Mouse (Mus musculus) lung, embryonic 16.5 days (tissue): ENCODE measurements around the gene Ptges3l. TPM values are rescaled to one million over a fixed set of nuclear protein-coding genes. Genes with fewer than 3 reads are reported as not detected.
A peak's percentile ranks its signal among the peaks of the same experiment; 100 is the strongest.

Experiments
- ATAC-seq: fragments of 200-750 bp; cut with Nextera tagmentation; 2 replicates; pipeline ENCODE4 v1.8.0; 2017; ENCODE audit warnings: low read depth, mild to moderate bottlenecking, moderate library complexity
- H3K27ac ChIP-seq: fragments of 300-500 bp; sonication (generic); 2 replicates; pipeline ENCODE4 v1.5.1; 2014; ENCODE audit warnings: mild to moderate bottlenecking, control low read depth, low read length
- H3K27me3 ChIP-seq: fragments of 300-500 bp; sonication (generic); 2 replicates; pipeline ENCODE4 v1.6.1; 2014; ENCODE audit warnings: low read depth, low read length, mixed read lengths; ENCODE audit not compliant: control insufficient read depth, insufficient read depth
- H3K36me3 ChIP-seq: fragments of 300-500 bp; sonication (generic); 2 replicates; pipeline ENCODE4 v1.6.1; 2014; ENCODE audit warnings: low read length; ENCODE audit not compliant: control insufficient read depth, insufficient read depth
- H3K4me1 ChIP-seq: fragments of 300-500 bp; sonication (generic); replicated peaks from 2 replicates; pipeline ENCODE4 v1.6.1; 2014; ENCODE audit warnings: low read length, mixed read lengths; ENCODE audit not compliant: control insufficient read depth, insufficient read depth
- H3K4me2 ChIP-seq: fragments of 300-500 bp; sonication (generic); 2 replicates; pipeline ENCODE4 v1.6.1; 2014; ENCODE audit warnings: low read depth, low read length, control low read depth
- H3K4me3 ChIP-seq: fragments of 300-500 bp; sonication (generic); 2 replicates; pipeline ENCODE4 v1.5.1; 2014; ENCODE audit warnings: mild to moderate bottlenecking, low read length, control low read depth
- H3K9ac ChIP-seq: fragments of 300-500 bp; sonication (generic); 2 replicates; pipeline ENCODE4 v1.6.1; 2014; ENCODE audit warnings: low read length, control low read depth
- H3K9me3 ChIP-seq: fragments of 300-500 bp; sonication (generic); 2 replicates; pipeline ENCODE4 v1.6.1; 2016; ENCODE audit warnings: low read length; ENCODE audit not compliant: control insufficient read depth
- WGBS: fragments of 180-500 bp; shearing (Covaris S2); extraction: QIAGEN DNeasy Blood & Tissue Kit; methylation state at CpG from one replicate; pipeline ENCODE4 v1.1.7; 2014; 5-methylcytosine and 5-hydroxymethylcytosine counted together
- polyA plus RNA-seq: library from polyadenylated mRNA; unstranded; fragments of >200 nt; fragmentation: Nextera tagmentation; extraction: Ambion mirVana; gene quantifications from 2 replicates; pipeline ENCODE4 v1.2.1, GENCODE M21; 2015

Gene Ptges3l
- polyA plus RNA-seq, 1 experiment from 2014 or later = 12.5 TPM

DNA sequence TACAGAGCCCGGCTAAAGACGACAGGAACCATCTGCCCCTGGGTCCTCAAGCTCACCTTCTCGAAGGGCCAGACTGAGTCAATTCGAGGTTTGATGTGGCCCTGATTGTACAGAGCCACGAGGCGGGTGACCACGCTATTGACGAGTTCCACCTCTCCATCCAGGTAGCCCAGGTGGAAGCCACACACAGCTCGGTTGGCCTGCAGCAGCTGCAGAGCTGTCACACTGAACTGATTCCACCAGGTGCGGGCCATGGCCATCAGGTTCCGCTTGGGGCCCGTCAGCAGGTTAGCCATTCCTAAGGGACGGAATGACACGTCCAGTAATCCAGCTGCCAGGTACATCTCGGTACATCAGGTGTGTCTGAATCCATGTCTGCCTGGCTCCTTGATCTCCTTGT, 35.2 kb upstream of the Ptges3l start:
- Histone ChIP-seq H3K27ac (no peak overlapping the region), H3K9ac (no peak overlapping the region), H3K4me1 (peaks cover 16% of the 10 kb centered on the region; the same call in 1 of the 2 replicates), H3K27me3 (no peaks in the 10 kb centered on the region), H3K4me2 (no peak overlapping the region), H3K9me3 (no peaks in the 10 kb centered on the region), H3K4me3 (no peak overlapping the region), H3K36me3 (0 out of 2 replicates have a peak, but pooled peaks cover 7% of the 10 kb centered on the region)
- ATAC-seq = no peak
- 76% methylated on average over 15 of the region's 15 CpGs for WGBS

DNA sequence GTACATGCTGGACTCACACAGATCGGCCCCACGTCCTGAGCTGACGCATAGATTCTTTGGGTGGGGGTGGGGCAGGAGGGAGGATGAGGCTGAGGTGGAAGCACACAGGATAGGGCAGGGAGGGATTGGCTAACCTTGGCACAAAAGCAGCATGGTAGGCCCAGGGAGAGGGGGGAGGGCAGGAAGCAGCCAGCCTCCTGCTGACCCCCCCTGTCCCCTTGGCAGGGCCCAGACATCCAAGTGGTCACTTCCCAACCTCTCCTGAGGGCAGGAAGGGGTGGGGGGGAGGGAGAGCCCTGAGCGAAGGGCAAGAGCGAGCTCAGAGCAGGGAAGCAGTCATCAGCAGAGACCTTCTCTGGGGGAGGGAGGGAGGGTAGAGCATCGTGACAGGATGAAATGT, 34.6 kb upstream of the Ptges3l start:
- H3K4me2 ChIP-seq = no peak overlapping the region
- H3K27me3 ChIP-seq = no peaks in the 10 kb centered on the region
- ATAC-seq = peak; percentile 59
- no peak overlapping the region for H3K27ac ChIP-seq
- no peaks in the 10 kb centered on the region for H3K9me3 ChIP-seq
- peaks cover 17% of the 10 kb centered on the region; the same call in 1 of the 2 replicates for H3K4me1 ChIP-seq
- H3K36me3 ChIP-seq = 0 out of 2 replicates have a peak, but pooled peaks cover 7% of the 10 kb centered on the region
- no peak overlapping the region for H3K4me3 ChIP-seq
- no peak overlapping the region for H3K9ac ChIP-seq
- WGBS = 33% methylated on average over 6 of the region's 6 CpGs

DNA sequence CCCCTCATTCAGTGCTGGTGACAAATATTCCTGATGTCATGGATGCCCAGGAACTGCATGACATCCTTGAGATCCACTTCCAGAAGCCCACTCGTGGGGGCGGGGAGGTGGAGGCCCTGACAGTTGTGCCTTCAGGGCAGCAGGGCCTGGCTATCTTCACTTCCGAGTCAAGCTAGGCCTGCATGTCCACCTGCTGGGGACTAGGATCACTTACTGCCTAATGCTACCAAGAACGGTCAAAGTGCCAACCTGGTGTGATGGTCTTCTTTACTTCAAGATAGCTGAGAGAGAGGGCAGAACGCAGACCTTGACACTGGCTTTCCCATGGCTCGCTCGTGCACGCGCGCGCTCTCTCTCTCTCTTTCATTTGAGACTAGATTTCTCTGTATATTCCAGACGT, 33.1 kb upstream of the Ptges3l start:
- no peak for ATAC-seq
- Histone ChIP-seq H3K9ac (no peak overlapping the region), H3K27ac (no peak overlapping the region), H3K4me3 (no peak overlapping the region), H3K36me3 (0 out of 2 replicates have a peak, but pooled peaks cover 7% of the 10 kb centered on the region), H3K4me1 (peaks cover 9% of the 10 kb centered on the region; the same call in 1 of the 2 replicates), H3K27me3 (no peaks in the 10 kb centered on the region), H3K4me2 (no peak overlapping the region), H3K9me3 (no peaks in the 10 kb centered on the region)
- WGBS = 81% methylated on average over 12 of the region's 12 CpGs

DNA sequence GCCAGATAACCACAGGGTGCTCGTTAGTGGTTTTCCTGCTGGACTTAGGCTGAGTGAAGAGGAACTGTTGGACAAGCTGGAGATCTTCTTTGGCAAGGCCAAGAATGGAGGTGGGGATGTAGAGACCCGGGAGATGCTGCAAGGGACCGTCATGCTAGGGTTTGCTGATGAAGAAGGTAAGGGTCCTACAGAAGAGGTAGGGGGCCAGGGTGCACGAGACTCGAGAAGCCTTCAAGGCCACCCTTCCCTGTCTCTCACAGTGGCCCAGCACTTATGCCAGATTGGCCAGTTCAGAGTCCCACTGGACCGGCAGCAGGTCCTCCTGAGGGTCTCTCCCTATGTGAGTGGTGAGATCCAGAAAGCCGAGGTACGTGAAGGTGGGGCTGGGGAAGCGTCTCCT, 32.5 kb upstream of the Ptges3l start:
- 0 out of 2 replicates have a peak, but pooled peaks cover 7% of the 10 kb centered on the region for H3K36me3 ChIP-seq

DNA sequence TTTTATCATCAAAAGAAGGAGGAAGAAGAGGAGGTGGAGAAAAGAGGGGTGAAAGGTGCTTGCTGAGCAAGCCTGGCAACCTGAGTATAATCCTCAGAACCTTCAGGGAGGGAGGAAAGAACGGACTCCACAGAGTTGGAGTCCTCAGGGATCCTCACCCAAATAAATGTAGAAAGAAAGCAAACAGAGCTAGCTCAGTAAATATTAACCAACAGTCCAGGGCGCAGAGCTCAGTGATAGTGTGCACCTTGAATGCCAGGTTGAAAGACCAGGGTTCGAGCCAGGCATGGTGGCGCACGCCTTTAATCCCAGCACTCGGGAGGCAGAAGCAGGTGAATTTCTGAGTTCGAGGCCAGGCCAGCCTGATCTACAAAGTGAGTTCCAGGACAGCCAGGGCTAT, 30.5 kb upstream of the Ptges3l start:
- Histone ChIP-seq H3K4me3 (no peak overlapping the region), H3K9ac (no peak overlapping the region), H3K36me3 (0 out of 2 replicates have a peak, but pooled peaks cover 7% of the 10 kb centered on the region), H3K9me3 (no peaks in the 10 kb centered on the region), H3K27ac (no peak overlapping the region), H3K4me1 (peaks cover 4% of the 10 kb centered on the region; the same call in 1 of the 2 replicates), H3K4me2 (no peak overlapping the region), H3K27me3 (no peaks in the 10 kb centered on the region)
- 69% methylated on average over 7 of the region's 7 CpGs for WGBS
- ATAC-seq = no peak

More for the DNA sequence above, 32.5 kb upstream of the Ptges3l start:
- Histone ChIP-seq H3K4me2 (no peak overlapping the region), H3K9ac (no peak overlapping the region), H3K4me3 (no peak overlapping the region), H3K9me3 (no peaks in the 10 kb centered on the region), H3K4me1 (peaks cover 7% of the 10 kb centered on the region; the same call in 1 of the 2 replicates), H3K27ac (no peak overlapping the region), H3K27me3 (no peaks in the 10 kb centered on the region)
- 89% methylated on average over 9 of the region's 9 CpGs for WGBS
- ATAC-seq = no peak

DNA sequence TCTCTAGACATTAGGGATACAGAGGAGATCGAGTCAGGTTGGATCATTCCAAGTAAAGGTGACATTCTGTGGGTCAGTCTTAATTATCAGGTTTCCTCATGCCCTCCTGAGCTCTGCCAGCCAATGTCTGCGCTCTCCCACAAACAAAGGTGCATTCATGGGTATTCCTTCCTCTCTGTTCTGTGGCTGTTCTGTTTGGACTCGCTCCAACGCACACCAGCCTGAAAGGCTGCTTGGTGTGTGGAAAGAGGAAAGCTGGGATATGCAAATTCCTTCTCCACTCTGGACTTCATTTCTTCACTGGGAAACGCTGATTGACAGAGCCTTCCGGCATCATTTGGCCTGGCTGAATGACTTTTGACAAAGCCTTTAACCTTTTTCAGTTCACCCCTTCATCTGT, 29.6 kb upstream of the Ptges3l start:
- Histone ChIP-seq H3K27me3 (no peaks in the 10 kb centered on the region), H3K9me3 (no peaks in the 10 kb centered on the region), H3K4me2 (no peak overlapping the region), H3K27ac (peak overlapping the region; percentile 10; the same call in 1 of the 2 replicates), H3K4me3 (no peak overlapping the region), H3K4me1 (peaks cover 4% of the 10 kb centered on the region; the same call in 1 of the 2 replicates), H3K9ac (no peak overlapping the region), H3K36me3 (0 out of 2 replicates have a peak, but pooled peaks cover 2% of the 10 kb centered on the region)
- 63% methylated on average over 6 of the region's 6 CpGs for WGBS
- ATAC-seq = no peak

- H3K27ac ChIP-seq = no peak overlapping the region
- H3K9ac ChIP-seq = no peak overlapping the region
- H3K4me2 ChIP-seq = no peak overlapping the region
- H3K9me3 ChIP-seq = no peaks in the 10 kb centered on the region
- no peak for ATAC-seq
- 57% methylated on average over 10 of the region's 10 CpGs for WGBS
- H3K36me3 ChIP-seq = no peaks in the 10 kb centered on the region
- H3K4me1 ChIP-seq = peaks cover 14% of the 10 kb centered on the region; the same call in 1 of the 2 replicates
- no peaks in the 10 kb centered on the region for H3K27me3 ChIP-seq
- no peak overlapping the region for H3K4me3 ChIP-seq
These were observed 27.1 kb upstream of the Ptges3l start for GRCm38 (mm10) chr11:101452093-101452774.

GRCm38 (mm10) chr11:101451536-101451935, 26.4 kb upstream of the Ptges3l start:
- 88% methylated on average over 10 of the region's 10 CpGs for WGBS
- H3K4me2 ChIP-seq = no peak overlapping the region
- no peak for ATAC-seq
- H3K36me3 ChIP-seq = no peaks in the 10 kb centered on the region; the same call in 1 of the 2 replicates
- H3K27me3 ChIP-seq = no peaks in the 10 kb centered on the region
- H3K27ac ChIP-seq = no peak overlapping the region
- H3K9me3 ChIP-seq = no peaks in the 10 kb centered on the region
- peaks cover 14% of the 10 kb centered on the region; the same call in 1 of the 2 replicates for H3K4me1 ChIP-seq
- H3K9ac ChIP-seq = no peak overlapping the region
- no peak overlapping the region for H3K4me3 ChIP-seq

- no peak overlapping the region for H3K4me3 ChIP-seq
- H3K4me2 ChIP-seq = no peak overlapping the region
- H3K27me3 ChIP-seq = no peaks in the 10 kb centered on the region
- ATAC-seq = no peak
- peaks cover 14% of the 10 kb centered on the region; the same call in 1 of the 2 replicates for H3K4me1 ChIP-seq
- no peak overlapping the region for H3K9ac ChIP-seq
- WGBS = 78% methylated on average over 3 of the region's 3 CpGs
- H3K36me3 ChIP-seq = peaks cover 4% of the 10 kb centered on the region
- H3K27ac ChIP-seq = no peak overlapping the region
- no peaks in the 10 kb centered on the region for H3K9me3 ChIP-seq
These were observed 25.3 kb upstream of the Ptges3l start for GRCm38 (mm10) chr11:101450394-101450793.
